Mouse (Mus musculus): ENCODE measurements around the gene Ebi3.
A peak's percentile ranks its signal among the peaks of the same experiment; 100 is the strongest.

Gene Ebi3

DNA sequence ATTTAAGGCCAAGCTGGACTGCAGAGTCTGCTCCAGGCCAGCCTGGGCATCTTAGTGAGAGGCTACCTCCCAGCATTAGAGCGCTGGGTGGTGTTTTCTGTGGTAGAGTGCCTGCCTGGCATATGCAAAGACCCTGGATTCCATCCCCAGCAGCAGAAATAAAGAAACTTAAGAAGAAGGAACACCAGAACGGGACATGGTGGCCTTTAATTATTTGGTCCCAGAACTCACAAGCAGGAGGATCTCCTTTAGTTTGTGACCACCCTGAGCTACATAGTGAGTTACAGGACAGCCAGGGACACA, 6.1 kb downstream of the Ebi3 start:
- DNase-seq (ENCODE audit: low read depth, low spot score) = no peak

DNA sequence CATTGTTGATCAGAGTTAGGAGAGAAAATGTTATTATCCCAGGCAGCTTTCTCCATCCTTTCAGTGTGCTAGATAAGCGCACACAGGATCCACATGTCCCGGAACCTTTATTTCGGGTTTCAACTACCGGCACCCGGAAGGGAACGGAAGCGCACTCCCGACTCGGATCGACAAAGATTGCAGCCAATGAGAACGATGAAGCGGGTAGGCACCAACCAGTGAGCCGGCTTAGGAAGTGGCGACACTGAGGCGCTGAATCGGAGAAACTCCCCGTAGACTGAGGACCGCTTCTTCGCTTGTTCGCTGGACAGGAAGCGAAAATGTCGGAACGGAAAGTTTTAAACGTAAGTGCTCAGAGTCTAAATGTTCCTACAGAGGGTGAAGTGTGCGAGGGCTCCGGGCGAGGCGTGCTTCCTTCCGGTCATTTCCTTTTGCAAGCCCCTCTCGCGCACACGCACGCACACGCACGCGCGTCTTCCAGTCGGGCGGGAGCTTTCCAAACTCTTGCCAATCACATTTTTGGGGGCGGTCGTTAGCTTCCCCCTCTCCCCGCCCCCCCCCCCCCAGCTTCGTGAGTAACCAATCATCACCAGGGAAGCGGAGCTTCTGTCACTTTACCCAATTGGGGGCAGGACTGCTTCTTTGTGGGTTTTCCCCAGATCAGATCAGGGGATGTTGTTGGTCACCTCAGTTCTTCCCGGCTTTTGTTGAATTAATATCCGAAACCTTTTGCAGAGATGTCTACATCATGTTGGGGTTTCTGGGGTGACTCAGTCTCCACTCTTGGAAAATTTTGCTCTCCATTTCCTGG, 6.7 kb downstream of the Ebi3 start, which contains the start of gene Yju2:
Yju2 (plus strand) TSS at position 182 of the 811 bp plus-strand sequence.
- peak; percentile 97 for DNase-seq (ENCODE audit: low read depth, low spot score)

DNA sequence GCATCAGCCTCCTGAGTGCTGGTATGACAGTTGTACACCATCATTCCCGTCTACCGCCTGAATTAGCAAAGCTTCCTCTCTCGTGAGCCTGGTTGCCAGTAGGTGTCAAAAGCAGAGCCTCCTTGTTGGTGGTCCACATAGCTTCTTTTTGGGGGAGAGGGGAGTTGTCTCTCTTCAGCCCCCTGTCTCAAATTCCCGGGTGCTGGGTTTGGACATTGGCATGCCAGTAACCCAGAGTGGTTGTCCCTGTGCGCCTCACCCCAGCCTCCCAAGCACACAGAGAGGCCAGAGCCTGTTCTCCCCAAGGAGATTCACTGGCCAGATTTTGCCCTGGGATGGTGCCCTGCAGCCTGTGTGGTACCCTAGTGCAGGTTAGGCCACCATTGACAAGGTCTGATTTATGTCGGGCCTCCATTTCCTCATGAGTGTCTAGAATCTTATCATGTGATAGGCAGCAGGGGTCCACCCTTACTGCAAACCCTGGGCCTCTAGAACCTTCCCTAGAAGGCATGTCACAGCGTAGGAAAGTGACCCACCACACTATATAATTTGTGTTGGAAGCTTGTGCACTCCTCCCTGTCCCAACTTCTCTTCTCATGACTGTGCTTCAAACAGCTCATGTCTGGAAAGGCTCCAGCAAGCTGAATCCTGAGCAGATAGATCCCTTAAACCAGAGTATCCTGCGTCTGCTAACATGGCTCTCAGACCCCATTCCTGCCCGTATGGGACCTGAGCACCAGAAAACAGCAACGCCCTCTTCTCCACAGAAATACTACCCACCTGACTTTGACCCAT, 7.7 kb downstream of the Ebi3 start:
- DNase-seq (ENCODE audit: low read depth, low spot score) = no peak

DNA sequence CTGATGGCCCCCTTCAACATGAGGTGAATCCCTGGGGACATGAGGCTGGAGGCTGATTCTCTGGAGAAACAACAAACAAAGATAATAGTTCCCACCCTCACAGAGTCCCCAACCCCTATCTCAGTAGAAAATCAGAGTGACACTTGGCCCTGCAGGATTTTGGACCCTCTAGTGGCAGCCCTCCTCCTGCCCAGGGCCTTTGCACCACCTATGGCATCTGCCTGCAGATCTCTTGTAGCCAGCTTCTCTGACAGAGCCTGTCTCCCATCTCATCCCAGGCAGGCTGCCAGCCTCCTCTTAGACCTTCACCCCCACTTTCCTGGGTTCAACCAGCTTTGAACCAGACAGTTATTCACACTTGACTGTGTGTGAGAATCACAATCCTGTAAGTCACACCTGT, 8.4 kb downstream of the Ebi3 start:
- DNase-seq (ENCODE audit: low read depth, low spot score) = no peak

DNA sequence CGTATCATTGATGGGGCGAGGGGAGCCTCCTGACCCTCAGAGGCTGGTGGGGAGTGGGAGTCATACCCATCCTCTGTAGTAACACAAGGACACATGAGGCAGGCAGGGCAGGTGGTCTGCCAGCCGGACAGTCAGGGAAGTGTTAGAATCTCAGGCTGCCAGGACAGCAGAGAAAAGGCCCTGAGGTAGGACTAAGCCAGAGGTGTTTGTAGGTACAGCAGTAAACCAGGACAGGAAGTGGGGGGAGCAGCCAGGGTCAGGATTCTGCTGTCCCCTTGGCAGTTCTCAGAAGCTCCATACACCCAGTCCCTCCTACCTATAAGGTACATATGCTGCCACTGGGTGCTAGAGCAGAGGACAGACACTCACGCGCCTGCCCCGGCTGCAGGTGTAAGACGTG, 9.2 kb downstream of the Ebi3 start:
- no peak for DNase-seq (ENCODE audit: low read depth, low spot score)

DNA sequence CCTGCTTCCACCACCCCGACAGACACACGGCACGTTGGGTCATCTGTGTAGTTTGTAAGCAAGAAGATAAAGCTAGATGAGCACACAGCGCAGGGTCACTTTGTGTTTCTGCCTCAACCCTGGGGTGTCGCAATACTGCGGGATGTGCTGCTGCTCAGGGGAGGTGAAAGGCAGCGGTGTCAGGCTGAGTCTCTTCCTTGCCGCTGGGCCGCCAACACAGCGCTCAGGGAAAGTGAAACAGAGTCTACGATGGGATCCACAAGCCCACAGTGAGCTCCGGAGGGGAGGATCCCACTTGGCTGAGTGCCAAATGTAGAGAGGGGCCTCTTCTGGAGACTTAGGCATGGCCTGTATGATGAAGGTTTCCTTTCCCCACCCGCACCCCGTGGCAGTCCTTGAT, 10.7 kb downstream of the Ebi3 start:
- DNase-seq (ENCODE audit: low read depth, low spot score) = no peak

DNA sequence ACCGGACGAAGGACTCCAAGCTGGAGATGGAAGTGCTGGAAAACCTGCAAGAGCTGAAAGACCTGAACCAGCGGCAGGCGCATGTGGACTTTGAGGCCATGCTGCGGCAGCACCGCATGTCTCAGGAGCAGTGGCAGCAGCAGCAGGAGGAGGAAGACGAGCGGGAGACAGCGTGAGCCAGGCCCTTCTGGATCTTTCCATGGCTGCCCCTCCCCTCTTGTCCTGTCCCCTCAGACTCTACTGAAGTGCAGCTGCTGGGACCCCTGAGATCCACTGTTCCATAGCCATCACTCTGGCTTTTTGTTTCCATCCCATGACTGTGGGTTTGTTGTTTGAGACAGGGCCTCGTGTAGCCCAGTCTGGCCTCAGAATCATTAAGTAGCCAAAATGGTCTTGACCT, 12.1 kb downstream of the Ebi3 start:
- no peak for DNase-seq (ENCODE audit: low read depth, low spot score)

DNA sequence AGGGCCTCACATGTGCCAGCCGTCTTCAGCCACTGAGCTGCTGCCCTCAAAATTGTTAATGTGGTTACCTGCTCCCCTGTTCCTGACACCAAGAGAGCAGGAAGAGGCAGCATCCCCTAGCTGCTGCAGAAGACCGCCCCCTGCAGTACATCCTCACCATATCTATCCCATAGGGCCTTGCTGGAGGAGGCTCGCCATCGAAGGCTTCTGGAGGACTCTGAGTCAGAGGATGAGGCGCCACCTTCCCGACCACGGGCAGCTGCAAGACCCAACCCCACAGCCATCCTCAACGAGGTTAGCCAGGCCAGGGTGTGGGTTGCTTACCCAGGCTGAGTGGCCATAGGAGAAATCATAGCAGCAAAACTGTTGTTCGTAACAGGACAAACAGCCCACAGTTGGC, 12.6 kb downstream of the Ebi3 start:
- no peak for DNase-seq (ENCODE audit: low read depth, low spot score)

DNA sequence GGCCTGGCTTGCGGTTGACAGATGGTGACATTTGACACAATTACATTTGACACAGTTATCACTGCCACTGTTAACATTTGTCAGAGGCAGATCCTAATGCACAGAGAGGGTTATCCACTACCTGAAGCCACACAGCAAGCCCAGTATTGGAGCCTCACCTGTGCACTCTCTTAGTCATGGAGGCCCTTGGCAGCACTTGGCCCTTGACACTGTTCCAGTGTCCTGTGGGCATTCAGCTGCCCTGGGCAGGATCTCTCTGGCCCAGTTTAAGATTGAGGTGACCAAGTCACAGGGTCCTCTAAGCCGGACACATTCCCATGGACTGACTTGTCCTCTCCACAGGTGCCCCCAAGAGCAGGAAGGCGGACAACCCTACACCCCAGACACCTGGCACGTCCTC, 14.7 kb downstream of the Ebi3 start:
- DNase-seq (ENCODE audit: low read depth, low spot score) = no peak

DNA sequence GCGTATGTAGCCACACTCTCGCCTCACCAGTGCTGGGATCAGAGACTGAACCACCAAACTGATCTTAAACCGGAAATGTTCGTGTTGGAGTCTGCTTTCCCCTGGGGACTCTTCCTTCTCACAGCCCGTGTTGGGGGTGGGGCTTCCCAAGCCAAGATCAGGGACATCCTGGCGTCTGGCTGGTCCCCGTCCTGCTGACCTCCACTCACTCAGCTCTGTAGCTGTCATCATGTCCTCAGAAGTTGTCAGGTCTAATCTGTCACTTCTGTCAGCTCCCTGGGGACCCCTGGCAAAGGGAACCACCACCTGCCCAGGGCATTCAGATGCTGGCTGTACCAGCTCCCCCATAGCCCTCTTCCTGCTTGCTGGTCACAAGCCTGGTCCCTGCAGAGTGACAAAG, 15.8 kb downstream of the Ebi3 start:
- DNase-seq (ENCODE audit: low read depth, low spot score) = no peak

DNA sequence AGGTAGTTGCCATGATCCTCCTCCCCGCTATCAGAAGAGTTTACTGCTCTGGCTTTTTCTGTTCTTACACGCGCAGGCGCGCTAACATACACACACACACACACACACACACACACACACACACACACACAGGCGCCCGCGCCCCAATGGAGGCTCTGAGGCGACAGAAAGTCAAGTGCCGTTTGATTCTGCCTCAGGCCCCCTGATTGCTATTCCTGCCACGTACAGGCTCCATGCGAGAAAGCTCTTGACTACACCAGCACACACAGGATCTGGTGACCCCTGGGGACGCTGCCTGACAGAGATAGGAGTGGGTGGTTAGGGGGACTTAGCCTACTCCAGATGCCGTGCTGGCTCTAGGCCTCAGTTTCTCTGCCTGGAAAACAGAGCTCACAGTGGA, 17.1 kb downstream of the Ebi3 start:
- no peak for DNase-seq (ENCODE audit: low read depth, low spot score)

DNA sequence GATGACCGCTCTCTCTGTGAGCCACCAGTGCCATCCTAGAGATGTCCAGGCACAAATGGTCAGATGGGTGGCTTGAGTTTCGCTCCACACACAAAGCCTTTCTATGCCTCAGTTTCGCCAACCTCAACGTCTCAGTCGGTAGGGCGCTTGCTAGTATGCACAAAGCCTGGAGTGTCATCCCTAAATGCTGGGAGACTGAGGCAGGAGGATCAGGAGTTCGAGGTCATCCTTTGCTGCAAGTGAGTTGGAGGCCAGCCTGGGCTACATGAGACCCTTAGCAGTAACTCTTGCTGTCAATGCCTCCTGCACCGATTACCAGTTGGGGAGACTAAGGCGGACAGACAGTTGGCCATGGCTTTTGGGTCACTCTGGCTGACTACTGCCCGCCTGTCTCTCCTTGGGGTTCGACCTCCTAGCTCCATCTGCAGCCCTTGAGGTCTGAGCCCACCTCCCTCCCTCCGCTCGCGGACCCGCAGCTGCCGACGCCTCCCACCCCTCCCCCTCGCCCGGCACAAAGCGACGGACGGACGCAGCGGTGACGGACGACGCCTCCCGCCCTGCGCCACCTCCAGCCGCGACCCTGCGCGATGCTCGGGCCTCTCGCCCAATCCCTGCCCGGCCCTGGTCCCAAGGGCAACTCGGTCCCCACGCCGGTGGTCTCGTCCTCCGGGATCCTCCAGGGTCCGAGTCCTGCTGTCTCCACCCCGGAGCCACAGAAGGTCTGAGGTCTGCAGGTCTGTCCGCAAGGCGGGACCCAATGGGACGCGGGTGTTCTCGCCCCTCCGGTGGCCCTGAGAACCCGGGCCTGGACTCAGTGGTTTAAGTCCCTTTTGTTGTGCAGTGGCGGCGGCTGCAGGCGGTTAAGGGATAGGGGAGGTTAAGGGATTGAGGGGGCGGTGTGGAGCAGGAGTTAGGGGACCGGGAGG, 17.8 kb downstream of the Ebi3 start, which contains the start of gene Shd:
Shd (plus strand) TSS at position 502 of the 926 bp plus-strand sequence.
- DNase-seq (ENCODE audit: low read depth, low spot score) = no peak

DNA sequence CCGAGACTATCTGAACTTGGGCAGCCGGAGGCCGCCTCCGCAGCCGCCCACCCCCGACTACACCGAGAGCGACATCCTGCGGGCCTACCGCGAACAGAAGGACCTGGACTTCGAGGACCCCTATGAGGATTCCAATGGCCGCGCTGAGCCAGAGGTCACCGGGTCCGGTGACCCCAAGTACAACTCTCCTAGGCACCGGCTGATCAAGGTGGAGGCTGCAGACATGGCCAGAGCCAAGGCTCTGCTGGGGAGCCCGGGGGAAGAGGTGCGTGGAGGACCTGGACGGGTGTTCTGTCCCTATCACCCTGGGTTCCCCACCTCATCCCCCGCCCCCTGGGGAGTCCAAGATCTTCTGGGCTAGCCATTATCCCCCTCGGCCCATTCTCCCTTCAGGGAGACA, 19.0 kb downstream of the Ebi3 start:
- no peak for DNase-seq (ENCODE audit: low read depth, low spot score)

DNA sequence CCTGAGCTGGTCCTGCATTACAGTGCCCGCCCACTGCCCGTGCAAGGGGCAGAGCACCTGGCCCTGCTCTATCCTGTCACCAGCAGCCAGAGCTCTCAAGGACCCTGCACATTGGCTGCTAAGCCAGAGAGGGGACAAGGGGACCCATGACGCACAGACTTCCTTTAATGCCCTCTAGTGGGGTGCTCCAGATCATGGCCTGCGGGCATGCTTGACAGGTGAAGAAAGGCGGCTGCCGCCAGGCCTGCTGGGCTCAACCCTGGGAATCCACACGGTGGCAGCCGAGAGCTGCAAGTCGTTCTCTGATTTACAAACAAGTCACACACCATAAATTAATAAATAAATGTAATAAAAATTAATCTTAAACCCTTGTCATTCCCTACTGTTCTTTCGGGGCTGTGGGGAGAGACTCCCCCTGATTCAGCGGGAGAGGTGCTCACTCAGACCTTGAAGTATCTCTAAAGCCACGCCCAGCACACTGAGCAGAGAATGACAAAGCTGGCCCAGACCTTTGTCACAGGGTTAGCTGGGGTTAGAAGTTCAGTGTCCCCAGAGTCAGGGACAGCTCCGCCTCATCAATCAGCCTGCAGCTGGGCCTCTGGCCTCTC, 23.9 kb downstream of the Ebi3 start:
- DNase-seq (ENCODE audit: low read depth, low spot score) = peak; percentile 79

DNA sequence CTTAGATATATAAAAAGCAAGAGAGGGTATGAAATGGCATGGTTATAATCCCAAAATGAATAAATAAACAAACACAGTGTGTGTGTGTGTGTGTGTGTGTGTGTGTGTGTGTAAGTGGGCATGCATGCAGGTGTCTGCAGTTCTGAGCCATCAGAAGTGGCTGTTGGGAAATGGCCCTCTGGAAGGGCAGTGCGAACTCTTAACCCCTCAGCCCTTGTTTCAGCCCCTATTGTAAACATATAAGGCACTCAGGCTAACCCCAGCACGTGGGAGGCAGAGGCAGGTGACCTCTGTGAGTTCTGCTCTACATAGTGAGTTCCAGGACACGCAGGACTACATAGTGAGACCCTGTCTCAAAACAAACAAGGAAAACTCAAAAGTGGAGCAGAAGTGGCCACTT, 24.9 kb downstream of the Ebi3 start:
- DNase-seq (ENCODE audit: low read depth, low spot score) = no peak

DNA sequence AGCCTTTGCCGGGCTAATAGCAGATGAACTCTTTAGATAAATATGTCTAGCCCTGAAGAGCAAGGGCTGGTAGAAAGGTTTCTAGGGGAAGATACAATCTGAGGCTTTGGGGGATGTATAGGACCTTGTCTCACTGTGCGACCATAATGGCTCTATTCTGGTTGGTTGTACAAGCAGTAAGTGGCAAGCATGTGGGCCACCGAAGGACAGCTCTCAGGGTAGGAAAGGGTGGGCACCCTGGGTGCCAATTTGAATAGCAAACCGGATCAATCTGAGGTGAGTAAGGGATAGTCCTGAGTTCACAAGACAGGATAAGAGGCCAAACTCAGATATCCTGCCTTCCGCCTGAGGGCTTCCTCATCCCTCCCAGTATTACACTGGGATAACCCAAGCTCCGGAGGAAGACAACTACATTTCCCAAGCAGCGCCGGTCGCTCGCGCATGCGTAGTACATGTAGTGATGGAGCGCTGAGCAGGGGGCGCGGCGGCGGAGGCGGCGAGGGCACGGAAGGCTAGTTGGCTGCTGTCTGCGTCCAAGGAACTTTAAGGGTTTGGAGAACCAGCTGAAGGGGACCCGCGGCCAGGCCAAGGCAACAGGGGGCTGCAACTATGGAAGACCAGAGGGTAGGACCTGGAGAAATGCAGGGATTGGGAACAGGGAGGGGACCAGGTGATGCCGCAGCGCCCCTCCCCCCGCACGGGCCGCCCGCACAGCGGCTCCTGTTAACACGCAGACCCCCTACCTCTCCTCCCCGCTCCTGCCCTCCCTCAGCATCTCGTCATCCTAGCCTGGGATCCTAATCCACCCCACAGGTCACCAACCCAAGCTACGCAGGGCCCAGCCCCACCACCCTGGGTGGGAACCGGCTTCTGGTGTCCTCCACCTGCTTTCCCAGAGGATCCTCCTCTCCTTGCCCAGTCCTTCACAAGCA, 33.9 kb downstream of the Ebi3 start, which contains the start of gene Fsd1:
Fsd1 (plus strand) TSS at position 480 of the 932 bp plus-strand sequence.
- peak; percentile 91 for DNase-seq (ENCODE audit: low read depth, low spot score)

DNA sequence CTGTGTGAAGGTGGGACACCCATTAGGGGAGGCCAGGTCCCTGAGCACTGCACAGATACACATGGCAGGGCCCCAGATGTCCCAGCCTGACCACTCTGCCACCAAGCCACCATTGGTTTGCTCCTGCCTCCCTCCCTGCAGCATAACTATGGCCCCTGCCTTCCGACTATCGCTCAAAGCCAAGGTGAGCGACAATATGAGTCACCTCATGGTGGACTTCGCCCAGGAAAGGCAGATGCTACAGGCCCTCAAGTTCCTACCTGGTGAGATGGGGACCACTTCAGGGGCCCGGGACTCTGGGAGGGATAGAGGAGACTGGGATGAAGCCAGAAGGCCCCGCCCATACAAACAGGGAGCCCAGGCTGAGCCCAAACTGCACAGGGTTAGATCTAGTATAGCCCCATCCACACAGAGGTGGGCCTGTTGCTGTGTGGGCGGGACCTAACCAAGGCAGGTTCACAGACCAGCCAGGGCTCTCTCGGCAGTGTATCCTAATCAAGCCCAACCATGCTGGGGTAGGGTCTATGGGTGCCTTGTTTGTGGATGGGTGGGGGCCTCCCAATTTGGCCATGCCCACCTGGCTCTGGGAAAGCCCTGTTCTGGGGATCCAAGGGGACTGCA, 37.9 kb downstream of the Ebi3 start:
- no peak for DNase-seq (ENCODE audit: low read depth, low spot score)

DNA sequence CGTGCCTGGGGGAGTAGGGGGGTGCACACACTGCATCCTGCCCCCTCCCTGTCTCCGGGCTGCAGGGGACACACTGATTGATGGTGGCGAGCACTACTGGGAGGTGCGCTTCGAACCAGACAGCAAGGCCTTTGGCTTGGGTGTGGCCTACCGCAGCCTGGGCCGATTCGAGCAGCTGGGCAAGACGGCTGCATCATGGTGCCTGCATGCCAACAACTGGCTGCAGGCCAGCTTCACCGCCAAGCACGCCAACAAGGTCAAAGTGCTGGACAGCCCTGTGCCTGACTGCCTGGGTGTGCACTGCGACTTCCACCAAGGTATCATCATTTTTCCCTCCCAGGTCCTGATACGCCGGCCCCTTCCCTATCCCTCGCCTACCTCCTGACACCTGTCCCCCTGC, 43.6 kb downstream of the Ebi3 start:
- no peak for DNase-seq (ENCODE audit: low read depth, low spot score)

DNA sequence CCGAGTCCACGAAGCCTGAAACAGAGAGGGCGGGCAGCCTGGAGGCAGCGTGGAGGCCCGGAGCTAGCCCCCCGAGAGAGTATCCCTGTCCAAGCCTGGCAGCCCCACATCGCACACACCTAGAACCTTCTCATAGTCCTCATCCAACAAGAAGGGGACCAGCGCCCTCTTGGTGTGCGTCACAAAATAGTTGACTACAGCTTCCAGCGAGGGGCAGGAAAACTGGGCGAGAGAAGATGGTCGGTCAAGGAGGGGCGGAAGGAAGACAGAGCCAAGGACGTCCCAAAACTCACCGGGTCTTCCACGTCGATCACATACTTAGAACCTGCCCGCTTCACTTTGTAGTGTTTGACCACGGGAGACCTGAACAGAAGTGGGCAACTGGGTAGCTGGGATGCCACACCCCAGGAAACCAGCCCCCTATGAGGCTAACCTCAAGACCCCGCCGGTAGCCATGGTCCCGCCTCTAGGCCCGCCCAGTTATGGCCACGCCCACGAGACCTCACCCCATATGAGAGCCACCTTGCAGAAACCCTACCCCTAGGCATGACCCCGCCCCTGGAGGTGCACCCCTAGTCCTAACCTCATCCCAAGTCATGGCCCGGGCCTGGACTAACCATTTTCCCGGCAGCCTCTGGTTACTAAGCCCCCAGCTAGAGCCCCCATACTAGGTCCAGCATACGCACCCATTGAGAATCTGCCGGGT, 47.5 kb downstream of the Ebi3 start:
- peak; percentile 79 for DNase-seq (ENCODE audit: low read depth, low spot score)
